Mouse (Mus musculus) heart, adult 2 months (tissue): ENCODE results near the gene Parp14. TPM values are rescaled to one million over a fixed set of nuclear protein-coding genes. Genes with fewer than 3 reads are reported as not detected.
A peak's percentile ranks its signal among the peaks of the same experiment; 100 is the strongest.

Source experiments
- DNase-seq, 2 experiments: peaks; one replicate each; pipeline ENCODE4 v3.0.0; 2021
- H3K27ac ChIP-seq: fragments of 200-600 bp; 2 replicates; pipeline ENCODE4 v1.8.1; 2022
- H3K27me3 ChIP-seq: fragments of 200-500 bp; 2 replicates; pipeline ENCODE4 v1.6.1; 2012; ENCODE audit warnings: mild to moderate bottlenecking, low read length, inconsistent platforms, mixed read lengths; ENCODE audit not compliant: control insufficient read depth, insufficient read depth
- H3K36me3 ChIP-seq: fragments of 200-500 bp; 2 replicates; pipeline ENCODE4 v1.6.1; 2012; ENCODE audit warnings: low read length, inconsistent platforms; ENCODE audit not compliant: control insufficient read depth, insufficient read depth
- H3K4me1 ChIP-seq: fragments of 200-500 bp; 2 replicates; pipeline ENCODE4 v1.6.1; 2011; ENCODE audit warnings: low read length; ENCODE audit not compliant: control insufficient read depth, insufficient read depth
- H3K4me3 ChIP-seq: fragments of 200-600 bp; 2 replicates; pipeline ENCODE4 v1.8.1; 2022
- H3K79me2 ChIP-seq: fragments of 200-500 bp; replicated peaks from 2 replicates; pipeline ENCODE4 v1.6.1; 2012; ENCODE audit warnings: mild to moderate bottlenecking, inconsistent platforms, low read length, moderate library complexity, mixed read lengths; ENCODE audit not compliant: control insufficient read depth, insufficient read depth
- H3K9ac ChIP-seq: fragments of 200-500 bp; 2 replicates; pipeline ENCODE4 v1.6.1; 2012; ENCODE audit warnings: low read depth, mild to moderate bottlenecking, control low read depth, inconsistent platforms, low read length, mixed read lengths
- CTCF ChIP-seq: fragments of 200-600 bp; IDR thresholded peaks from 2 replicates; pipeline ENCODE4 v1.8.1; 2022; ENCODE audit warnings: antibody characterized with exemption, mild to moderate bottlenecking, moderate library complexity
- EP300 ChIP-seq: fragments of 200-500 bp; IDR thresholded peaks from 2 replicates; pipeline ENCODE4 v1.6.1; 2011; ENCODE audit warnings: low read depth, low read length, control low read depth; ENCODE audit not compliant: insufficient read depth
- POLR2A ChIP-seq: fragments of 200-500 bp; IDR thresholded peaks from 2 replicates; pipeline ENCODE4 v1.6.1; 2011; ENCODE audit warnings: mild to moderate bottlenecking, low read depth, low read length, control low read depth; ENCODE audit not compliant: insufficient read depth
- WGBS: fragments of 180-500 bp; shearing (Covaris S2); methylation state at CpG from one replicate; pipeline ENCODE4 v1.1.7; 2018; 5-methylcytosine and 5-hydroxymethylcytosine counted together
- intact Hi-C: fragments of 180-260 bp; cut with DNase I; formaldehyde crosslinking; loops from one replicate; pipeline ENCODE4 v1.15.1; 2025
- polyA plus RNA-seq: library from polyadenylated mRNA; depleted of rRNA; stranded (reverse); fragments of >200 nt; gene quantifications from 2 replicates; pipeline ENCODE4 v1.2.3, GENCODE M21; 2012
- total RNA-seq, 2 experiments: library from RNA; stranded (reverse); gene quantifications; 2 replicates each; pipeline ENCODE4 v1.2.3; 2021

Parp14 gene
- total and polyA plus RNA-seq, 3 experiments, result 3.8 to 11.3 (median 9.9) TPM

- no peak overlapping the region for H3K27ac ChIP-seq
- no peaks in the 10 kb centered on the region for H3K79me2 ChIP-seq
- no peak for DNase-seq
- H3K36me3 ChIP-seq, result no peaks in the 10 kb centered on the region
- H3K27me3 ChIP-seq, result no peaks in the 10 kb centered on the region
- 80% methylated on average over 7 of the region's 7 CpGs for WGBS
- intact Hi-C loops, result no loop called here
- no peak overlapping the region for H3K9ac ChIP-seq
- no peaks in the 10 kb centered on the region for H3K4me1 ChIP-seq
- TF ChIP-seq EP300, result no peak
- no peak for TF ChIP-seq CTCF
- TF ChIP-seq POLR2A, result no peak
- H3K4me3 ChIP-seq, result no peak overlapping the region
These were observed 16.8 kb upstream of the Parp14 start for GRCm38 (mm10) chr16:35888174-35888573.

- intact Hi-C loops, result loop anchor here (1.0 to 10.0 kb wide), 3 partner anchors 38 to 170 kb away; partner anchors contain the start of genes Dtx3l and Wdr5b
- no peaks in the 10 kb centered on the region for H3K79me2 ChIP-seq
- WGBS, result 14% methylated on average over 3 of the region's 3 CpGs
These were observed 3.1 kb upstream of the Parp14 start for GRCm38 (mm10) chr16:35874416-35874815.

DNA sequence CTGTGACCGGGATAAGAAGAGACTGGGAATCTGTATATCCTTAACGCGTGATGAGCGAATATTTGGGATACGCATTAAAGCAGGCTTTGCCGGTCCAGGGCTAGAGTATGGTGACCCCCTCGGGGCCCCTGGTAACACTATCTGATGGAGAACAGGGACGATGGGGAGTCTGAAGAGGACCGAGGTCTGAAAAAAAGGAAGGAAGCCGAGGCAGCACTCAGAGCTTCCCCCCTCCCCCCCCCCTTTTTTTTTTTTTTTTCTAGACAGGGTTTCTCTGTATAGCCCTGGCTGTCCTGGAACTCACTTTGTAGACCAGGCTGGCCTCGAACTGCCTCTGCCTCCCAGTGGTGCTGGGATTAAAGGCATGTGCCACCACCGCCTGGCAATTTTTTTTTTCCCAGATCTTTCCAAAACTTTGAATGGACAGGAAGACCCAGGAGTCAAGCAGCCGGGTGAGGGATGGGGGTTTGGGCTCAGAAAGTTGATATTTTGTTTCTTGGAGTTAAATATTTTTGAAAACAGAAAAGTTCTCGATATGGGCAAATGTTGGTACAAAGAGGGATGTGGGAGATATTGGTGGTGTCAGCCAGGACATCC is 1.2 kb upstream of the Parp14 start:
- DNase-seq, result peak in 1 of 2 experiments; percentile 32
- H3K27me3 ChIP-seq, result no peaks in the 10 kb centered on the region
- H3K36me3 ChIP-seq, result peaks cover 1% of the 10 kb centered on the region; the same call in 1 of the 2 replicates
- peaks cover 7% of the 10 kb centered on the region; the same call in 1 of the 2 replicates for H3K4me1 ChIP-seq
- no peak for TF ChIP-seq POLR2A
- peak overlapping the region; percentile 95 for H3K9ac ChIP-seq
- WGBS, result 32% methylated on average over 14 of the region's 14 CpGs
- H3K27ac ChIP-seq, result peak overlapping the region; percentile 96
- intact Hi-C loops, result loop anchor here (10.0 kb wide), 1 partner anchor 172 kb away; the partner anchor contains the start of gene Wdr5b
- no peak overlapping the region for H3K4me3 ChIP-seq
- H3K79me2 ChIP-seq, result no peaks in the 10 kb centered on the region

More at GRCm38 (mm10) chr16:35874416-35874815, 3.1 kb upstream of the Parp14 start:
- H3K27me3 ChIP-seq, result no peaks in the 10 kb centered on the region
- H3K9ac ChIP-seq, result no peak overlapping the region
- TF ChIP-seq EP300, result peak; percentile 90; the same call in 1 of the 2 replicates
- peak; percentile 89 for TF ChIP-seq CTCF
- no peak for TF ChIP-seq POLR2A
- H3K36me3 ChIP-seq, result no peaks in the 10 kb centered on the region
- H3K4me3 ChIP-seq, result no peak overlapping the region
- peaks cover 6% of the 10 kb centered on the region; the same call in 1 of the 2 replicates for H3K4me1 ChIP-seq
- H3K27ac ChIP-seq, result no peak overlapping the region
- DNase-seq, result peak; percentile 69 to 79

DNA sequence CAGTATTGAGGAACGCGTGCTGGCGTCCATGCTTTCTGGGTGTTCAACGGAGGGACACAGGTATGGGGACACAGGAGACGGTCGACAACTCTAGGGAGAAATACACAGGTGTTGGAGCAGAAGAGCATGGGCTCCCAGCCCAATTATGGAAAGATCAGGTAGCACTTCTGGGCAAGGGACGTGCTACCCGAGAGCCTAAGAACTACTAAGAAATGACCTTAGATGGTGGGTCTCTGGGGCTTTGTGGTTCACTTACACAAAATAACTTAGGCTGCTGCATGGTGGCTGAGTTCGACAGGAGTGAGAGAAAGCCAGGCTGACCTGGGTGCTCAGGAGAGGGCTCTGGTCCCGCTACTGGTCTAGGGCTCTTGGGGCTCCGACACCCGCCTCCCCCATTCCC is 554 bp upstream of the Parp14 start:
- Histone ChIP-seq H3K79me2 (no peaks in the 10 kb centered on the region), H3K4me1 (peaks cover 7% of the 10 kb centered on the region; the same call in 1 of the 2 replicates), H3K36me3 (peaks cover 4% of the 10 kb centered on the region; the same call in 1 of the 2 replicates), H3K27ac (peak overlapping the region; percentile 96), H3K9ac (peak overlapping the region; percentile 95), H3K27me3 (no peaks in the 10 kb centered on the region), H3K4me3 (peak overlapping the region; percentile 90)
- TF ChIP-seq POLR2A (no peak), CTCF (no peak), EP300 (no peak)
- peak; percentile 22 to 44 for DNase-seq
- 28% methylated on average over 12 of the region's 12 CpGs for whole genome bisulfite sequencing
- intact Hi-C loops, result loop anchor here (10.0 kb wide), 1 partner anchor 173 kb away; the partner anchor contains the start of gene Wdr5b

DNA sequence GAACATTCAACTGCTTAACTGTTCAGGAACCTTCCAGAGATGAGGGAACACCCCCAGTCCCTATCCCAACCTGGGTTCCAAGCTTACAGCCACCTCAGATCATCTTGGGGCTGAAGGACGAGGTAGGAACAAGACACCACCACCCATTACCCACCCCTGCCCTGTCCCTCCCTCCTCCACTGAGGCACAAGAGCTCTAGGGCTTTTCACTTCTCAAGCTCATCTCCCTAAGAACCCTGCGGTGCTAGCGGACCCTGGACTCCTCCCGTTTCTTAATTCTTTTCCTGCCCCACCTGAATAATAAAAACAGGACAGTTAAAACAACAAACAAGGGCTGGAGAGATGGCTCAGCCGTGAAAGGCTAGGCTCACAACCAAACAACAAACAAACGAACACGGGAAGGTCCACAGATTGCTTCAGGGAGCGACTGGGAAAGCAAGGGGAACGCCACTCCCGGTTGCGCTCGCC is 730 bp downstream of the Parp14 start:
- intact Hi-C loops, result loop anchor here (10.0 kb wide), 1 partner anchor 174 kb away; the partner anchor contains the start of gene Wdr5b
- TF ChIP-seq POLR2A (no peak), EP300 (no peak), CTCF (no peak)
- no peak for DNase-seq
- H3K36me3 ChIP-seq, result peaks cover 4% of the 10 kb centered on the region; the same call in 1 of the 2 replicates
- no peaks in the 10 kb centered on the region for H3K79me2 ChIP-seq
- H3K27ac ChIP-seq, result peak overlapping the region; percentile 96
- H3K4me1 ChIP-seq, result peaks cover 9% of the 10 kb centered on the region; the same call in 1 of the 2 replicates
- peak overlapping the region; percentile 95 for H3K9ac ChIP-seq
- H3K4me3 ChIP-seq, result peak overlapping the region; percentile 90
- no peaks in the 10 kb centered on the region for H3K27me3 ChIP-seq
- WGBS, result 5% methylated on average over 12 of the region's 12 CpGs

GRCm38 (mm10) chr16:35869656-35870055 is 1.7 kb downstream of the Parp14 start:
- Histone ChIP-seq H3K36me3 (peaks cover 4% of the 10 kb centered on the region; the same call in 1 of the 2 replicates), H3K4me3 (peak overlapping the region; percentile 90), H3K9ac (peak overlapping the region; percentile 61), H3K4me1 (peaks cover 9% of the 10 kb centered on the region; the same call in 1 of the 2 replicates), H3K79me2 (no peaks in the 10 kb centered on the region), H3K27ac (peak overlapping the region; percentile 96), H3K27me3 (no peaks in the 10 kb centered on the region)
- no peak for DNase-seq
- intact Hi-C loops, result loop anchor here (10.0 kb wide), 1 partner anchor 175 kb away; the partner anchor contains the start of gene Wdr5b
- 45% methylated on average over 6 of the region's 6 CpGs for WGBS
- no peak for TF ChIP-seq POLR2A
- no peak for TF ChIP-seq EP300
- TF ChIP-seq CTCF, result no peak
